Mouse (Mus musculus) forebrain, postnatal 0 days (tissue): ENCODE data around the gene Homer2. TPM values are rescaled to one million over a fixed set of nuclear protein-coding genes. Genes with fewer than 3 reads are reported as not detected.

ENCODE experiments used
- ATAC-seq: fragments of 200-750 bp; cut with Nextera tagmentation; 2 replicates; pipeline ENCODE4 v1.8.0; 2017; ENCODE audit warnings: mild to moderate bottlenecking, moderate library complexity
- DNase-seq: peaks from one replicate; pipeline ENCODE4 v3.0.0-alpha.2; 2015
- H3K27ac ChIP-seq: fragments of 300-500 bp; sonication (generic); 2 replicates; pipeline ENCODE4 v1.5.1; 2014; ENCODE audit warnings: low read depth, mild to moderate bottlenecking, antibody characterized with exemption, low read length, moderate library complexity, mixed read lengths
- H3K27me3 ChIP-seq: fragments of 300-500 bp; sonication (generic); 2 replicates; pipeline ENCODE4 v1.6.1; 2014; ENCODE audit warnings: mild to moderate bottlenecking, low read length, mixed read lengths; ENCODE audit not compliant: insufficient read depth
- H3K36me3 ChIP-seq: fragments of 300-500 bp; sonication (generic); 2 replicates; pipeline ENCODE4 v1.6.1; 2014; ENCODE audit warnings: mild to moderate bottlenecking, moderate library complexity; ENCODE audit not compliant: insufficient read depth
- H3K4me1 ChIP-seq: fragments of 300-500 bp; sonication (generic); 2 replicates; pipeline ENCODE4 v1.6.1; 2014; ENCODE audit warnings: antibody characterized with exemption; ENCODE audit not compliant: insufficient read depth
- H3K4me2 ChIP-seq: fragments of 300-500 bp; sonication (generic); 2 replicates; pipeline ENCODE4 v1.6.1; 2014; ENCODE audit warnings: low read depth, mild to moderate bottlenecking, moderate library complexity
- H3K4me3 ChIP-seq: fragments of 300-500 bp; sonication (generic); 2 replicates; pipeline ENCODE4 v1.5.1; 2014; ENCODE audit warnings: low read depth, low read length, mixed read lengths
- H3K9ac ChIP-seq: fragments of 300-500 bp; sonication (generic); 2 replicates; pipeline ENCODE4 v1.6.1; 2014; ENCODE audit warnings: mild to moderate bottlenecking
- H3K9me3 ChIP-seq: fragments of 300-500 bp; sonication (generic); 2 replicates; pipeline ENCODE4 v1.6.1; 2016; ENCODE audit warnings: low read length
- CTCF ChIP-seq: sonication (generic); IDR thresholded peaks from 2 replicates; pipeline ENCODE4 v1.5.1; 2016; ENCODE audit warnings: antibody characterized with exemption, control low read depth, low read depth
- WGBS: fragments of 180-500 bp; shearing (Covaris S2); extraction: QIAGEN DNeasy Blood & Tissue Kit; methylation state at CpG from one replicate; pipeline ENCODE4 v1.1.7; 2014; 5-methylcytosine and 5-hydroxymethylcytosine counted together
- polyA plus RNA-seq: library from polyadenylated mRNA; unstranded; fragments of >200 nt; fragmentation: Nextera tagmentation; extraction: Ambion mirVana; gene quantifications from 2 replicates; pipeline ENCODE4 v1.2.1, GENCODE M21; 2015
- total RNA-seq: library from RNA; depleted of rRNA; stranded (reverse); fragments of >200 nt; gene quantifications from 2 replicates; pipeline ENCODE4 v1.2.3, GENCODE M21; 2014

The Homer2 gene
- total and polyA plus RNA-seq, 2 experiments from 2014 or later = 27.9 to 28.8 TPM

DNA sequence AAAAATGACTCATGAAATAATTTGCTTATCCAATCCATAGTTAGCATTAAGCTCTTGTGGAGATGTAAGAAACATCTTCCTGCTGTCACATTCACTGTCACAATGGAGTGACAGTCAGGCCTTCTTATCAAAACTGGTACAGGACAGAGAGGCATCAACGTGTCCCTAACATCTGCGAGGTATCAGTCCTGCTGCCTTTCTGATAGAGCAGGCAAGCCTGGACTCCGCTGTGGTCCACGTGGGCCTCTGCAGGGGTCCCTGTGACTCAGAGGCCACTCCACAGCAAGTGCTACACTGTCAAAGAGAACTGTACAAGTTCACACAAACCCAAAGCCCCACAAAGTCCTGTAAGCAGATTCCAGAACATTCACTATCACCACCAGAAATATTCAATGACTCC, 101.8 kb downstream of the Homer2 start:
- ATAC-seq (no peak), DNase-seq (no peak)
- TF ChIP-seq CTCF = no peak
- H3K4me2 ChIP-seq = no peak overlapping the region
- H3K36me3 ChIP-seq = peaks cover 6% of the 10 kb centered on the region; the same call in 1 of the 2 replicates
- H3K4me1 ChIP-seq = no peaks in the 10 kb centered on the region
- WGBS = 73% methylated on average over 4 of the region's 4 CpGs
- H3K27ac ChIP-seq = no peak overlapping the region
- H3K27me3 ChIP-seq = no peaks in the 10 kb centered on the region
- no peaks in the 10 kb centered on the region for H3K9me3 ChIP-seq
- no peak overlapping the region for H3K4me3 ChIP-seq
- no peak overlapping the region for H3K9ac ChIP-seq

DNA sequence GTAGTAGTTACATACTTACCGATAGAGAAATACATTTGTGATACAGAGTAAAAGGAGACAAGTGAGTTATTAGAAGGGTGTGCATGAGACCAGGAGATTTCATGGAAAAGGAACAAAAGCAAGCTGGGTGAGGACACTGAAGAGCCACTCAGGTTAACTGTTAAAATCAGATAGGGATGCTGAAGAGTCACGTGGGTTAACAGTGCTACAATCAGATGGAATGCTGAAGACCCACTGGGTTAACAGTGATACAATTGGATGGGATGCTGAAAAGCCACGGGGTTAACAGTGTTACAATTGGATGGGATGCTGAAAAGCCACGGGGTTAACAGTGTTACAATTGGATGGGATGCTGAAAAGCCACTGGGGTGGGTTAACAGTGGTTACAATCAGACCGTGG, 102.3 kb downstream of the Homer2 start:
- H3K4me3 ChIP-seq = no peak overlapping the region
- TF ChIP-seq CTCF = no peak
- no peaks in the 10 kb centered on the region for H3K4me1 ChIP-seq
- DNase-seq = no peak
- no peak overlapping the region for H3K4me2 ChIP-seq
- H3K9ac ChIP-seq = no peak overlapping the region
- ATAC-seq = no peak
- H3K9me3 ChIP-seq = no peaks in the 10 kb centered on the region
- H3K36me3 ChIP-seq = peaks cover 6% of the 10 kb centered on the region; the same call in 1 of the 2 replicates
- whole genome bisulfite sequencing = 78% methylated on average over 5 of the region's 5 CpGs
- H3K27ac ChIP-seq = no peak overlapping the region
- no peaks in the 10 kb centered on the region for H3K27me3 ChIP-seq

DNA sequence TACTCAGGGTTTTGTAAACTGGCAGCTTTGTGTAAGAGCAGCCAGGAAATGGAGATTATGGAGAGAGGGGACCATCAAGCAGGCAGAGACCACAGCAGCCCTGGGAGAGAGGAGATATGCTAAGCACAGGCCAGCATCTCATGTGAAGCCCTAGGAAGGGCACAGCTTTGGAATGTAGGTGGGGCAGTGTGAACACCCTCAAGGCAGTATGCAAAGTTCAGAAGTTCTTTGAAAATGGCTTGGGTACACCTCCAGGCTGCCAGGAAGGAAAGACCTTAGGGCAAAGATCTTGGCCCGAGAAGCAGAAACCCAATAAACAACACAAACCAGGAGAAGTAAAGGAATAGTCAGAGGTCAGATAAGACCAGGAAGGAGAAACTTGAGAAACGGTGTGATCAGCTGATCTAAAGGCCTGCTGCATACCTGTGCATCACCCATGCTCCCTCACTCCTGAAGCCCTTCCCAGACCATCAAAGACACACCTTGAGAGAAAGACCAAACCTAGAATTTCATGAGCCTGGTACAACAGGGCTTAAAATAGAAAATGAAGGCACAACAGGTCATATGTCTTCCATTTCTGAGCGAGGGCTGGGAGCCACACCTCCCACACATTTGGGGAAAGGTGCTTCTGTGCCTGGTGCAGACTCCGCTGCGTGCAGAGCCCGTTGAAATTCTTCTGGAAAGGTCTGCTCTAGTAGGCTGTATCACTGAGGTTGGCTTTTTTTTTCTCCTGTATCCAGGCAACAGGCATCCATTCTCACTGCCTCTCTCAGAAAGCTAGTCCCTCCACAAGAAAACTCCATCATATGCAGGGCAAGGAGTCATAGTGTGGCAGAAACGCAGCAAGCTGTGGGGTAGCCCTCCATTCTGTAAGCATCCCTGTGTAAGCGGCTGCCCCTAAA, 107.7 kb downstream of the Homer2 start:
- ATAC-seq (peak; percentile 71), DNase-seq (peak; percentile 8)
- WGBS = 66% methylated on average over 8 of the region's 8 CpGs
- H3K27ac ChIP-seq = no peak overlapping the region
- no peaks in the 10 kb centered on the region for H3K27me3 ChIP-seq
- peaks cover 26% of the 10 kb centered on the region for H3K36me3 ChIP-seq
- no peak overlapping the region for H3K9ac ChIP-seq
- H3K9me3 ChIP-seq = no peaks in the 10 kb centered on the region
- H3K4me3 ChIP-seq = no peak overlapping the region
- H3K4me1 ChIP-seq = no peaks in the 10 kb centered on the region
- TF ChIP-seq CTCF = no peak
- no peak overlapping the region for H3K4me2 ChIP-seq

DNA sequence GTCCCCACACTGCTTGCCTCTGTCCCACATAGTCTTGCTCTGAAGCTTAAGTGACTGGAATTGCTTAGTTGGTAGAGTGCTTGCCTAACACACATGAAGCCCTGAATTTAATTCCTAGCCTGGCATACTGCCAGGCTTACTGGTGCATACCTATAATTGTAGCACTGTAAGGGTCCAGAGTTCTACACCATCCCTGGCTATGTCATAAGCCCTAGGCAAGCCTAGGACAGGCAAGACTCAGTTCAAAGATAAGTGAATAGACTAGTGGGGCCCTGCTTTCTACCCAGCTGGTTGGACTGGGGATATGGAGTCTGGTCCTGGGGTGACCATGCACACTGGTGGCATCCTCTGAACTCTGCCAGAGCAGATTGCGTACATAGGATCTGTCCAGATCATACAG, 109.7 kb downstream of the Homer2 start:
- H3K27ac ChIP-seq = no peak overlapping the region
- H3K9ac ChIP-seq = no peak overlapping the region
- no peaks in the 10 kb centered on the region for H3K27me3 ChIP-seq
- no peaks in the 10 kb centered on the region for H3K9me3 ChIP-seq
- ATAC-seq = no peak
- no peak overlapping the region for H3K4me2 ChIP-seq
- no peak overlapping the region for H3K4me3 ChIP-seq
- WGBS = 97% methylated on average over 1 of the region's 1 CpGs
- no peaks in the 10 kb centered on the region for H3K4me1 ChIP-seq
- TF ChIP-seq CTCF = no peak
- H3K36me3 ChIP-seq = peaks cover 40% of the 10 kb centered on the region
- no peak for DNase-seq

DNA sequence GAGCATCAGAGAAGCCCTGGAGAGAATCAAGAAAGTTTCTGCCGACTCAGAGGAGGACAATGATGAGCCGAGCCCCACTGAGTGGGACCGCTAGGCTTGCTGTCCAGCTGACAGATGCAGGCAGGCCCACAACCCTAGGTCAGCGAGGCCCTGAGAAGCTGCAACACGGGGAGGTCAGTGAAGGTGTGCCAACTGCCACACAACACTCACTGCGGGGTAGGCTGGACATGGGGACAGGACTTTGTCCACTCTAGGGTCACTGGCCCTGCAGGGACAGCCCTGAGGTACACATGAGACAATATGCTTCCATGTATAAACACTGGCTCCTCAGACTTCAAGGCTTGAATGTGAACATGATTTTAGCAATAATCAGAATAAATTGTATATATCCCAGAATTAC, 111.2 kb downstream of the Homer2 start:
- H3K36me3 ChIP-seq = peaks cover 53% of the 10 kb centered on the region
- H3K9me3 ChIP-seq = no peaks in the 10 kb centered on the region
- no peak for TF ChIP-seq CTCF
- no peak for ATAC-seq
- 89% methylated on average over 6 of the region's 6 CpGs for WGBS
- no peak for DNase-seq
- H3K4me3 ChIP-seq = no peak overlapping the region
- H3K27ac ChIP-seq = no peak overlapping the region
- no peak overlapping the region for H3K9ac ChIP-seq
- H3K4me2 ChIP-seq = no peak overlapping the region
- no peaks in the 10 kb centered on the region for H3K4me1 ChIP-seq
- H3K27me3 ChIP-seq = no peaks in the 10 kb centered on the region

DNA sequence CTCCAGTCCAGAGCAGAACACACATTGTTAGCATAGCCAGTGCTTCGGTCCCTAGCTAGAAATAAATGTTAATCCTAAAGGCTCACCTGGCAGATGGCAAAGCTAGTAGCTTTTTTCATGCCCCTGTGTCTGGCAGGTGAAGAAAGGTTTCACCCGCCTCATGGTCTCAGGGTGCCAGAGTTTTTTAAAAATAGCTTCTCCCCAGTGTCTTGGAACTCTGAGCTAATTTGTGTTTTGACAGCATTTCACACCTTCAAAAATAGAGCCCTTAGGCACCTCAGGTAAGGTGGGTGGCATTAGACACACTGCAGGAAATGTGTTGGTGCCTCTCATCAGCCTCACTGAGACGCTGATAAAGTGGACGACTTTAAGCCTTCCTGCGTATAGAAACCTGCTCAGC, 112.3 kb downstream of the Homer2 start:
- no peaks in the 10 kb centered on the region for H3K27me3 ChIP-seq
- no peak for DNase-seq
- peaks cover 56% of the 10 kb centered on the region for H3K36me3 ChIP-seq
- ATAC-seq = no peak
- no peak for TF ChIP-seq CTCF
- no peak overlapping the region for H3K9ac ChIP-seq
- WGBS = 85% methylated on average over 5 of the region's 5 CpGs
- H3K4me1 ChIP-seq = no peaks in the 10 kb centered on the region
- no peak overlapping the region for H3K27ac ChIP-seq
- H3K4me2 ChIP-seq = no peak overlapping the region
- H3K4me3 ChIP-seq = no peak overlapping the region
- H3K9me3 ChIP-seq = no peaks in the 10 kb centered on the region

DNA sequence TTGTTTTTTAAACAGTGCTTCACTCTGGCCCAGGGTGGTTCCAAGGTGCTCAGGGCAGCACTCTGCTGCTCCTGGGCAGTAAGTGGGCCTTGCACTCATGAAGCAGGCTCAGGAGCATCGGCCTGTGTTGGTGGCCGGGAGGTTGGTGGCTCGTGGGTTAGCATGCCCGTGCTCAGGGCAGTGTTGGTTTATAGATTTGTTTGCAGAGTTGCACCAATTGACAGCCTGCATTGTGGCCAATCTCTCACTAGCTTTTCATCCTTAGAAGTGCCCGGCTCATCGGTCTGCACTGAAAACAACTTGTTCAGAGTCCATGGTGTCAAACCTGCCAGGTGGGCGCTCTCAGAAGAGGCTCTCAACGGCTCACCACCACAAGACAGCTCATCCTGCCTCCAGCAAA, 113.9 kb downstream of the Homer2 start:
- Histone ChIP-seq H3K4me3 (no peak overlapping the region), H3K27ac (no peak overlapping the region), H3K4me2 (no peak overlapping the region), H3K36me3 (peaks cover 62% of the 10 kb centered on the region), H3K27me3 (no peaks in the 10 kb centered on the region), H3K9ac (no peak overlapping the region), H3K9me3 (no peaks in the 10 kb centered on the region), H3K4me1 (no peaks in the 10 kb centered on the region)
- DNase-seq (no peak), ATAC-seq (no peak)
- TF ChIP-seq CTCF = no peak
- WGBS = 95% methylated on average over 8 of the region's 8 CpGs
